Mouse (Mus musculus): Measurements from ENCODE around the gene Smarcal1.

Gene Smarcal1

DNA sequence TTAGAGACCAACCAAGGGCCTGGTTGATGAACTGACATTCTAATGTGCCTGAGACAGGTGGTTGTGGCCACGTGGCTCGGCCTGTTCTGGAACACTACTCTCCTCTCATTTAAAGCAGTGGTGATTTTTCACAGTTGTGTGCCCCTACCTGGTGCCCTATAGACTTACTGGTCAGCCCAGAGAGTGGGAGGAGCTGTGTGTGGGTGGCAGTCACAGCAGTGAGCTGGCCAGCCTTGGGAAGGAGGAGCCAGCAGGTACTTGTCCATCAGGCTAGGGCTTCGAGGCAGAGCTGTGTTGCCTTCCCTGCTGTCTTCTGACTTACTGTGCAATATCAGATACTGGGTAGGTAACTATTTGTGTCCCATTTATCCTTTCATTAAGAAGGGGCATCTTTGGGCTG lies 9.3 kb downstream of the Smarcal1 start:
- DNase-seq: no peak

DNA sequence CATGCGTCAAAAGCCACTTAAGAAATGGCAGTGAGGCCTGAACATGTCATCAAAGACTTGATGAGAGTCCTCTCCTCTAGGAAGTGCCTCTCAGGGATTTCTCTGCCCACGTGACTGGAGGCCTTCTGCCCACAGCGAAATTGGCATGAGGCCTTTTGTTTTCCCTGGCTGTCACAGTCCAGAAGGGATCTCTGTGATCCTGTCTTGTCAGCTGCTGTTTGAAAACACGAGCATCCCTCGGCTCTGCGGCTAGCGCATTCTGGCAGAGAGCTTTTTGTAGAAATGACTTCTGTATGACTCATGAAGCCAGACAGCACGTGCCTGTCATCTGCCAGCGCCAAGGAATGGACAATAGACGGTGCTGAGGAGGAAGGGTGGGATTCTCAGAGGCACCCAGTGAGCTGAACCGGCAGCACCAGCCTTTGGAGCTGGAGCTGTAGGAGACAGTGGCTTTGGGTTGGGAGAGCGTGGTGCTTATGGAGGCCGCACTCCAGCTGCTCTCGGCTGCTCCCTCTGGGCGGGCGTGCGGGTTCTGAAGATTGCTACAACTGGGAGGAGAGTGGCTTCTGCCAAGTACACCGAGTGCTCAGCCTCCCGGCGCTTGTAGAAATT lies 10.4 kb downstream of the Smarcal1 start:
- no peak for DNase-seq

DNA sequence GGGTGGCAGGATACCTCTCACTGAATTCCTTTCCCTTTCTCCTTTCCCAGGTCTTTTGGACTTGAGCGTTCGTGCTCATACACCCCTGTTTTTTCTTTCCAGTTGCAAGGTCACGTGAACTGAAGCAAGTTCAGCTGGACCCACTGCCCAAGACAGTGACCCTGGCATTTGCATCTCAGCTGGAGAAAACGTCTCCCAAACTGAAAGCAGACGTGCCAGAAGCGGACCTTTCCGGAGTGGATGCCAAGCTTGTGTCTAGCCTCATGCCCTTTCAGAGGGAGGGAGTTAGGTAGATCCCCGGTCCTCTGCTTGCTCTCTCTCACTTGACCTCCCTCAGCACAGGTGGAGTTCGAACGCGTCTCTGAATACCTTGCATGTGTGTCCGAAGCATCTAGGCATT lies 12.6 kb downstream of the Smarcal1 start:
- no peak for DNase-seq

DNA sequence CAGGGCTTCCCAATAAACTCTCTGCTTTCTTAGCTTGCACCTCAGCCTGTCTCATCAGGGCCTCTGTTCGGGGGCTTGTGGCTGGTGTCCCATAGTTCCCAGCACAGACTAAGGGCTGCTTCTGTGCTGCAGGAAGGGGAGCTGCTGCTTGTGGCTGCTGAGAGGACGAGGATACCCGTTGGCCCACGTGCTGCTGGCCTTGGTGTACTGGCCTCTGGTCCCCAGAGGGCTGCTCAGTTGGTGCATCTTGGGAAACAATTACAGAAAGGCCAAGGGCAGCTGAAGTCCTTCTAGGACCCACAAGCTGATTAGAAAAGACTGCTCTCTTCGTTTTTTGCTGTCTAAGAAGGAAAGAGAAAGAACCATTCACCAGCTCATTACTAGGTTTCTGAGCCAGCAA lies 13.2 kb downstream of the Smarcal1 start:
- no peak for DNase-seq

DNA sequence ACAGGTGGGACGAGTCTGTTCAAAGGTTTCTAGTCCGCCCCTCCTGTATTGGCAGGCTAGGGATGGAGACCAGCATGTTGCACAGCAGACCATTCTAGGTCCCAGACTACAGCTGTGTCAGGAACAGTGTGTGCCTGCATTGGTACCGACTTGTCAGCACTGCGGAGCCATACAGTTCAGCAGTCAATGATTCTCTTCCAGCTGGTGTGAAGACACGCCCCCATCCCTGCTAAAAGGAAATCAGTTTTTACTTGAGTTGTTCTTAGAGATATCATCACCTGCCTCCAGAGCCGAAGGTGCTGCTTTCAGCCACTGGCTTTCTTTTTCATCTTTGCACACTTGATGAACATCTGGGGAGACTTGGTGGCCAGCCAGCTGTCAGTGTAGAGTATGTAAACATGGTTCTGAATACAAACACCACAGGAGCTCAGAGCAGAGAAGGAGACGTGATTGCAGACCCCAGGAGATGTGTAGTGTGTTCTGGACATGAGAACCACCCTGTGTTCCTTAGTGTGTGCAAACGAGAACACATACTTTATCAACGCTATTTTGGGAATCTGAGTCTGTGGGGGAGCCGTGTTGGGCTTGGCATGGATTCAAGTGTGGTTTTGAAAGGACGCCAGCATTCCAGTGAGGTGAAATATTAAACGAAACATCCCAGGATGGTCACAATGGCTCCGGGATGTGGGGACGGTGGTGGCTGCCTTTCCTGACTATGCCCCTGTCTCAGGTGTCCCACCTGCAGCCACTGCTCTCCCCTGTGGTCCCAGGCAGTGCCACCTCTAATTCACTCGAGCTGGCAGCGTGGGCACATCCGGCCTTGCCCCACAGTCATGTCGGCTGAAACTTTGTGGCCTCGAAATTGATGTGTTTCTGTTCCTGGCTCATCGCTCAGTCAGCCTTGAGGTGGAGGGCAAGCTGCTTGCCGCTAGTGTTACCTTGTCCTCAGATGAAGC lies 16.4 kb downstream of the Smarcal1 start:
- DNase-seq: no peak

DNA sequence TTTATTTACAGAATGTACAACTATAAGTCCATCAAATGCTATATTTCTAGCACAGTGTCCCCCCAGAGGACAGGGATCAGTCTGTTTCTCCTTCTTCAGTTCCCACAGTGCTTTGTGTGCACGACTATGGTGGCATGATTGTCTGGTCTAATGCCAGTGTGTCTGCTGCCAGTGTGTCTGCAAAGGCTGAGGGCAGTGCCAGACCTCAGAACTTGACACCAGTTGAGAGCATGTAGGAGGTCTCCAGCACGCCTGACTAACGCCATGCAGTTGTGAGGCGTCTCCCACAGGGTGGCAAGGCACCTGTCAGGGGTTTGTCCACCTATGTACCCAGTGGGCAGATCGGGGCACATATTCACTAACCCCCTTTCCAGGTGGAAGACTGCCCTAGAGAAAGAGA lies 17.7 kb downstream of the Smarcal1 start:
- DNase-seq: no peak

DNA sequence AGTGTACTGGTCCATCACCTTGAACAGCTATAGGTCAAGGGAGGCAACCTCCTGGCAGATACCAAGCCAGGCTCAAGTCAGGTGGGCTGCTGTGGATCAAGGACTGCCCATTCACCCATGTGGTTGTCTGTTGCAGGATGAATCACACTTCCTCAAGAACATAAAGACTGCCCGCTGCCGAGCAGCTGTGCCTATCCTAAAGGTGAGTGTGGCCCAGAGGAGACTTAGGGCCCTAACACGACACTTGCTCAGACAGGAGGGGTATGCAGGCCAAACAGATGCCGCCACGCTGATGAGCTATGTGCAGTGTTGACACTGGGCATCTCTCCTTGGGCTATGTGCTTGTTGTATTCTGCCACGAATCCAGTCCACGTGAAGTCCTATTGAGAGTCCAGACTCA lies 18.2 kb downstream of the Smarcal1 start:
- DNase-seq: no peak

DNA sequence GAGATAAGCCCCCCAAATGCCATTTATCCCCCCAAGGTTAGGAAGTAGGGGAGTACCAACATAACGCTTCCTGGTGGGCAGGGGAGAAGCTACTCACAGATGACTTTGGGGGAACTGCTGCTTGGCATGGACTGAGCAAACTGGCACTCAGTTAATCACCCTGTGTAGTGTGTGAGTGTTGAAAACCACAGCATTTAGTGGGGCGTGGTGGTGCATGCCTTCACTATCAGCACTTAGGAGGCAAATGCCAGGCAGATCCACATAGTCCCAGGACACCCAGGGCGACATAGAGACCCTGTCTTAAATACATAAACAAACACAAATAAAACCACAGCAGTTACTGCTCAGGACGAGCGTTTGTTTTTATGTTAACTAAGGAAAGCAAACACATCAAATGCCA lies 19.1 kb downstream of the Smarcal1 start:
- no peak for DNase-seq

DNA sequence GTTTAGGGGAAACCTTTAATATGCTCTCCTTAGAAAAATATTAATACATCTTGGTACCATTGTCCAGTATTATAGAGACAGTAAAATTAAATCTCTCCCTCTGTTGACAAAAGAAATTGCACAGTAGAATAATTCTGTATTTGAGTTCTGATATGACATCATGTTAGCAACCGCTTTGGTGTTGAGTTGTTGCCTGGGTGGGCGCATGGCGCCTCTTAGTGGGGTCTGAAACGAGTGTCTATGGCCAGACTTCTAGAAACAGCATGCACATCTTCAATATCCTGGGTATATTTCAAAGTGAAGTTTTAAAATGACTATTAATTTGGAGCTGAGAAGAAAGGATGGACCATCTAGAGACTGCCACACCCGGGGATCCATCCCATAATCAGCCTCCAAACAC lies 19.8 kb downstream of the Smarcal1 start:
- DNase-seq: no peak

DNA sequence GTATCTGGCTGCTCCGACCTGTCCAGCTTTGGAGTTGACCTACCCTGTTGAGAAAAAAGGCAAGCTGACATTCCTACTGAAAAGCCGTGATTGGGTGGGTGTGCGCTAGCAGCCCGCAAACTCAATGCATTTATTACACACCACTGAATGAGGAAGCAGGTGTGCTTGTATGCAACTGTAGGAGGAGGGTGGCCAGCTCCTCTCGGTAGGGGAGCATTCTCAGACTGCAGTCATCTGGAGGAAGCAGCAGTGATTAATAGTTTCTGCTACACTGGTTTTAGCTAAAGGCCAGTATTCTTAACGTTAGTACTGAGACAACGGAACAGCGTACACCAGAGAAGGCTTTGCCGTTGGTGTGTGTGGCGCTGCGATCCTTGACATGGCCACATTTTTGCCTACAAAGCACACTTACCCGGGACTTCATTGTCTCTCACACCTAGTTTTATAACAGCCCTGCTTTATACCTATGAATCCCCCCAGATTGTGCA lies 23.2 kb downstream of the Smarcal1 start:
- DNase-seq: no peak

DNA sequence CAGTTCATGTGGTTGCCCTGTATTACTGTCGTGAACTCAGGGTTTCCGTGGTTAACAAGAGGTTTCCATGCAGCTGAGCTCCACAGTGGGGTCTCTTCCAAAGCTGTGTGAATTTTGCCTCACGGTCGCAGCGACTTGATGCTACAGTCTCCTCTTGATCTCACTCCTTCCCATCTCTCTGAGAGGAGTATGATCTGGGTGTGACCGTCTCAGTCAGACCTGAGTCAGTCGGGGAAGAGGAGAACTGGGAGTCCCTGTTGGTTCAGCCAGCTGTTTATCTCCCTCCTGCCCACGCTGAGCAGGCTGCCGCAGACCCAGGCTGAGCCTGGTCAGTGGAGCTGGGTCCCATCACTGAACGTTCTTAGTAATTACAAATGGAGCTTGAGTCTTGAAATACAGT lies 26.1 kb downstream of the Smarcal1 start:
- DNase-seq: no peak

DNA sequence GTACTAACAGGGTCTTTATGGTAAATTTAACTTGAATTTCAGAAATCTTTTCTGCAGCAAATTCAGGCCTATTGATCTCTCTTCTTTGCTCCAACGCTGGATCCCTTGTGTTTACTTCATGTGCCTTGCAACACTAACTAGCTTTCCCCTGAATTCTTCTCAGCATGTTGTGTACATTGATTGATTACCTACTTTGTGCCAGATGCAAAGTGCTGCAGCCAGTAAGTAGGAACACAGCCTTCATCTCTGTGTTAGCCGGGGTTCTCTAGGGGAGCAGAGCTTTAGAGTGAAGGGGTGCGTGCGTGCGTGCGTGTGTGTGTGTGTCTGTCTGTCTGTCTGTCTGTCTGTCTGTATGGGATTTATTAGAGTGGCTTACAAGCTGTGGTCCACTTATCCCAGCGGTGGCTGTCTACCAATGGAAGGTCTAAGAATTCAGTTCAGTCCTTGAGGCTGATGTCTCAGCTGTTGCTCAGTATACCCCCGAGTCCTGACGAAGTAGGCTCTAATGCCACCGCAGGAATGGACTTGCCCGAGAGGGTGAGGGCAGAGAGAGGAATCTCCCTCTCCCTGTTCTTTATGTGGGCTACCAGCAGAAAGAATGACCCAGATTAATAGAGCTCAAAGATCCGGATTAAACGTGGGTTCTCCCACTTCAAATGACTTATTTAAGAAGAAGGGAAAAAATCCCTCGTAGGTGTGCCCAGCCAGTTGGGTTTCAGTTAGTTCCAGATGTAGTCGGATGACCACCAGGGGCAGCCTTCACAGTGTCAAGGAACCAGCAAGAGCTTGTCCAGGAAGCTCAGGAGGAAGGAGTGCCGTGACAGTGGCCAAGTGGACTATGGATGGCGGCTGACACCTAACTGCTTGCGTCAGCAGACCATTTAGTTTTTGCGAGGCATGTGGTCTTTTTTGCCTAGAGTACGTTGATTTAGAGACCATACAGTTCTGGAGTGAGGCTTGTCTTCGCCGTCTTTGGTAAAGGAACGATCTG lies 27.1 kb downstream of the Smarcal1 start:
- no peak for DNase-seq

DNA sequence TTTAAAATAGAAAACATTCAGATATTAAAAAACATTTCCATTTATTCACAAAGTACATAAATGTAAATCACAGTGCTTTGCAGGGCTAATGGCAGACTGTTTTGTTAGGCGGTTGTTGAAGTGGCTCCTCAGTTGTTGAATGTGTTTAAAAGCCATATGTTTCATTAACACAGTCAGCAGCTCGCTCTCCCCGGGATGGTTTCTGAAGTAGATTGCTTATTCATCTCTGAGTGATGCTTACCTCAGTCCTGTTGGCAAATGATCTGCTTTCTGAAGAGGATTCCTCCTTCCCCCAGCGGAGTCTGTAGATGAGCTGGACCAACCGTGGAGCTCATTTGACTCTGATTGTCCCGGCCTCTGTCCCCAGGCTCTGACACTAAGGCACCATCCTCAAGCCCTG lies 29.1 kb downstream of the Smarcal1 start:
- DNase-seq: no peak

DNA sequence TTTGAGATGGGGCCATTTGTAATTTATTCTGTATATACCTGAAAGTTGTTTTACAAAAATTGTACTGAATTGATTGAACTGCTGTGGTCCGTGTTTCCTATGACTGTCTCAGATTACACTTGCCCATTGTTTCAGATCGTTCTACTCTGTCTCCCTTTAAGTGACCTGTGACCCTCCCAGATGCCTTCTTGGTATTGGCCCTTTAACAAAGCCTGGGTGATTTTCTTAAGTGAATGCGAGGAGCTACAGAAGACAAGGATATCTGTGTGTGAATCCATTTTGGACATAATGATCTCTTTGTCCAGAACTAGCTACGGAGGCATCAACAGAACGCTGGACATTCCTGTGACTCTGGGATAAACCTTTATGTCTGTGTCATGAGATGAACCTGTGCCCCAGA lies 52.2 kb downstream of the Smarcal1 start:
- DNase-seq: no peak

DNA sequence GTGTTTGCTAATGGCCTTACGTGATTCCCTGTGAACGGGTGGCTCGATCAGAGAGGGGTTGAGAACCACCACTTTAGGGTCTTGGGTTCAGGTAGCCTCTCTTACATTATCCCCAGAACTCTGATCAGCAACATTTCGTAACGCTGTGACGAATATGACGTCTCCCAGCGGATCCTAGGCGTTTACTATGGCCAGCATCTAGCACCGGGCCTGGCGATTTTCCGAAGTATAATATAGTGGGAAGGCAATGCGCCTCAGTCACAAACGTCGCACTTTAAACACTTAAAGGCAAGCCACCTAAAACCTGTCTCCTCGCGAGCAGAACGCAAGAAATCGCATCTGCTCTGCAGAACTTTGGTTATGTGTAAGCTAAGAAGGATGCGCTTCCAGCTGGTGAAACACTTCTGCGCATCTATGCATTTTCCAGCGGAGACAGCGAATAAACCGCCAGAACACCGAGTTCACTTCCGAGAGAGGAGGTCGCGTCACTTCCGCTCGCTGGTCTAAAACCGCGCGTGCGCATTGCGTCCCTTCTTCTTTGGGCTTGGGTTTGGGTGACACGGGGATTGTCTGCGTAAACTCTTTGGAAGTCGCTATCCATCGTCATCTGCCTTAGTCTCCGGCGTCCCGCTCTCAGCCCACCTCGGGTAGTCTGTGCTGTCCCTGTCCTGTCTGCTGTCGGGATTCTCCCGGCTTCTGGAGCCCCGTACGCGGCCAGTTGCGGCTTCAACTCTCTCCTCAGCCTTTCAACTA lies 57.8 kb downstream of the Smarcal1 start:
- peak; percentile 50 for DNase-seq

DNA sequence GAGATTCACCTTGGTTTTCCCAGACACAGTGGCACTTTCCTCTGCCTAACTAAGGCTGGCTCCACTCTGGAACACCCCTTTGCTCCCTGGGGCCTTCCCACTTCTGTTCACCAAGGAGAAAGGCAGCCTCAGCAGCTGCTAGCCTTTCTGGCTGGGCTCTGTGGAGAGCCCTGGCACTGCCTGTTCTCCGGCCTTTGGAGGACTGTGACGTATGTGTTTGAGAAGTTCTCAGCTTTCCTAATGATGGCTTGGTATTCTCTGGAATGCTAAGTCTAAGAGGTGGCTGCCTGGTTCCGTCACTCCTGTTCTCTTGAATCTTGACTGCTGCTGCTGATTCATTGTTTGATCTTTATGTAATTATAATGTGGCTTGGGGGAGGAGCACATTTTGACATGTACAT lies 90.0 kb downstream of the Smarcal1 start:
- DNase-seq: no peak
